Mouse (Mus musculus): ENCODE measurements around the gene Mtch2.

- no peak for TF ChIP-seq CTCF (IDR thresholded peaks at IDR 0.05; ENCODE audit: low read depth, low read length)
- no peak for TF ChIP-seq POLR2A (IDR thresholded peaks at IDR 0.05; ENCODE audit: extremely low read depth, insufficient read depth, low read length)
Observed at GRCm38 (mm10) chr2:90833502-90833901, 13.5 kb upstream of the Mtch2 start.
